In genomic region chr6:122739952-122740351, GRCm38 (mm10) we compare ENCODE assay signal across 8 mouse cellular contexts. TPM values are rescaled to one million over a fixed set of nuclear protein-coding genes. Genes with fewer than 3 reads are reported as not detected.
DNase-seq lines count a peak whose midpoint lies in the region; ATAC-seq and TF ChIP-seq lines count a peak whose summit lies in the region.

No protein-coding gene starts in this region.

- peaks cover 33% of the 10 kb centered on the region for H3K27me3 ChIP-seq in forebrain, embryonic 13.5 days
- peaks cover 21% of the 10 kb centered on the region for H3K27me3 ChIP-seq in neural tube, embryonic 15.5 days (replicated peaks)

- peak; percentile 95 for DNase-seq in ES-E14 (ENCODE audit: low read depth, low spot score)
- peak; percentile 73 to 85 for DNase-seq in heart, postnatal 14 days
- peak; percentile 77 for DNase-seq in layer of hippocampus, adult 11-12 months (ENCODE audit: low spot score)
- DNase-seq in lung, adult 18-20 months, result peak; percentile 39 to 61
- DNase-seq in testis, postnatal 10 days (ENCODE audit: low spot score), result peak; percentile 84

- peak overlapping the region; percentile 34; the same call in 1 of the 2 replicates for H3K27ac ChIP-seq in ES-E14 (ENCODE audit: insufficient read depth, low read depth, low read length, poor library complexity, severe bottlenecking)
- H3K27ac ChIP-seq in forebrain, embryonic 13.5 days, result no peak overlapping the region
- H3K27ac ChIP-seq in neural tube, embryonic 15.5 days (replicated peaks), result no peak overlapping the region

- peak overlapping the region; percentile 41 for H3K4me2 ChIP-seq in forebrain, embryonic 13.5 days
- peak overlapping the region; percentile 71 for H3K4me2 ChIP-seq in neural tube, embryonic 15.5 days

- H3K4me3 ChIP-seq in ES-E14 (ENCODE audit: insufficient read depth in 1 of 2, low read depth in 1 of 2, low read length in 2 of 2, poor library complexity in 1 of 2, severe bottlenecking in 1 of 2), result peak overlapping the region; percentile 86 to 89
- peak overlapping the region; percentile 7; the same call in 1 of the 2 replicates for H3K4me3 ChIP-seq in forebrain, embryonic 13.5 days
- H3K4me3 ChIP-seq in neural tube, embryonic 15.5 days (replicated peaks), result peak overlapping the region; percentile 54

- peaks cover 5 to 7% of the 10 kb centered on the region in 2 experiments; a peak in 2 of 4 replicates for H3K4me1 ChIP-seq in ES-E14 (ENCODE audit: control insufficient read depth in 2 of 2, insufficient read depth in 2 of 2, low read length in 2 of 2, poor library complexity in 1 of 2)
- peaks cover 22% of the 10 kb centered on the region for H3K4me1 ChIP-seq in forebrain, embryonic 13.5 days
- peaks cover 32% of the 10 kb centered on the region for H3K4me1 ChIP-seq in neural tube, embryonic 15.5 days

- H3K9ac ChIP-seq in ES-E14 (ENCODE audit: insufficient read depth, low read depth, low read length, poor library complexity, severe bottlenecking), result peak overlapping the region; percentile 96
- H3K9ac ChIP-seq in forebrain, embryonic 13.5 days, result no peak overlapping the region
- H3K9ac ChIP-seq in neural tube, embryonic 15.5 days (replicated peaks), result no peak overlapping the region

- 14% methylated on average over 8 of the region's 8 CpGs for WGBS in forebrain, embryonic 13.5 days
- WGBS in neural tube, embryonic 15.5 days, result 9% methylated on average over 8 of the region's 8 CpGs

- H3K36me3 ChIP-seq in ES-E14 (ENCODE audit: control insufficient read depth, insufficient read depth, low read length, poor library complexity, severe bottlenecking), result peaks cover 52% of the 10 kb centered on the region
- peaks cover 3% of the 10 kb centered on the region; the same call in 1 of the 2 replicates for H3K36me3 ChIP-seq in forebrain, embryonic 13.5 days (ENCODE audit: poor library complexity, severe bottlenecking)
- peaks cover 21% of the 10 kb centered on the region for H3K36me3 ChIP-seq in neural tube, embryonic 15.5 days

- no peaks in the 10 kb centered on the region for H3K9me3 ChIP-seq in ES-E14 (ENCODE audit: control insufficient read depth, insufficient read depth, low read depth, low read length)
- H3K9me3 ChIP-seq in forebrain, embryonic 13.5 days (replicated peaks), result no peaks in the 10 kb centered on the region
- H3K9me3 ChIP-seq in neural tube, embryonic 15.5 days (replicated peaks), result no peaks in the 10 kb centered on the region

- ATAC-seq in cerebellum, adult (ENCODE audit: insufficient number of reproducible peaks, low FRiP score, low TSS enrichment), result peak; percentile 34; the same call in 1 of the 2 replicates
- ATAC-seq in forebrain, embryonic 13.5 days, result peak; percentile 65
- ATAC-seq in neural tube, embryonic 15.5 days (ENCODE audit: low FRiP score), result peak; percentile 33

- intact Hi-C loops in heart, postnatal 14 days (cut with DNase I), result loop anchor here (1.0 to 5.0 kb wide), 2 partner anchors 47 to 132 kb away; partner anchors contain the start of gene Necap1

- in situ Hi-C loops in ES-E14 (cut with MboI; ENCODE audit: low sequenced_read_pairs in 2 of 2, unreplicated experiment in 2 of 2), result loop anchor here in 1 of 2 experiments (10.0 to 25.0 kb wide), 2 partner anchors 45 to 403 kb away; partner anchors contain the start of gene Phc1

TF ChIP-seq in ES-E14, 5 proteins besides CTCF, POLR2A, EP300 and RAD21:
- TF ChIP-seq ZNF384 (IDR thresholded peaks at IDR 0.05; ENCODE audit: low read depth, low read length) (no peak), ZC3H11A (IDR thresholded peaks at IDR 0.05; ENCODE audit: borderline replicate concordance, low read depth, low read length) (peak; percentile 65), MAFK (IDR thresholded peaks at IDR 0.05; ENCODE audit: insufficient read depth, low read depth, low read length) (0 out of 2 replicates have a peak, but pooled peaks have one; percentile 24), CHD2 (IDR thresholded peaks at IDR 0.05; ENCODE audit: low read depth, low read length) (no peak), HCFC1 (IDR thresholded peaks at IDR 0.05; ENCODE audit: borderline replicate concordance, insufficient read depth, low read length) (no peak)

RNA-seq across cellular contexts. Expression of gene Nanog, which starts 32.7 kb away (rescaled TPM):
- total RNA-seq in ES-E14 (2012; rRNA removed), result 89.3 and 138 TPM in 2 replicates
- polyA plus RNA-seq in forebrain, embryonic 13.5 days (2015; fragmentation: Nextera tagmentation; extraction: Ambion mirVana), result 0.18 and 0.23 TPM in 2 replicates
- not detected for total RNA-seq in heart, postnatal 14 days (2021)
- 0.11 TPM in 1 of 2 replicates, not detected in the other for polyA plus RNA-seq in neural tube, embryonic 15.5 days (2015; fragmentation: Nextera tagmentation; extraction: Ambion mirVana)

Comparison
In these comparisons a context has a peak if more than half of its experiments do, and no peak if none do; other contexts are left out.
1. H3K4me3 ChIP-seq: peak in every context shown above with its lines; median percentile 88 in ES-E14; 54 in neural tube, embryonic 15.5 days; 7 in forebrain, embryonic 13.5 days.
2. RNA of gene Nanog, which starts 32.7 kb away (total RNA-seq): 89.3 to 138 TPM in ES-E14; not detected in heart, postnatal 14 days; every median in the first group is over 10 times any median in the second.
3. Peak in every context shown above with its lines, with median percentiles within 50 percentile points of each other: DNase-seq and ATAC-seq.